8 mouse cellular contexts compared by ENCODE assay signal in genomic region chrX:37190755-37191104, GRCm38 (mm10). TPM values are rescaled to one million over a fixed set of nuclear protein-coding genes. Genes with fewer than 3 reads are reported as not detected.
DNase-seq lines count a peak whose midpoint lies in the region; ATAC-seq lines count a peak whose summit lies in the region.

No protein-coding gene starts in this region.

- H3K9ac ChIP-seq in neural tube, embryonic 11.5 days (ENCODE audit: low read length) = peak overlapping the region; percentile 32; the same call in 1 of the 2 replicates
- H3K9ac ChIP-seq in limb, embryonic 11.5 days (ENCODE audit: low read length) = peak overlapping the region; percentile 22; the same call in 1 of the 2 replicates
- H3K9ac ChIP-seq in stomach, embryonic 14.5 days (replicated peaks; ENCODE audit: low read depth, low read length) = peak overlapping the region; percentile 33; the same call in 1 of the 2 replicates

- H3K4me3 ChIP-seq in neural tube, embryonic 11.5 days (ENCODE audit: low read depth, low read length) = peak overlapping the region; percentile 53
- H3K4me3 ChIP-seq in limb, embryonic 11.5 days (ENCODE audit: low read depth, low read length) = peak overlapping the region; percentile 49
- H3K4me3 ChIP-seq in stomach, embryonic 14.5 days (ENCODE audit: low read depth, low read length) = peak overlapping the region; percentile 45

- H3K4me1 ChIP-seq in neural tube, embryonic 11.5 days (ENCODE audit: control insufficient read depth, insufficient read depth, low read length) = no peaks in the 10 kb centered on the region
- H3K4me1 ChIP-seq in limb, embryonic 11.5 days (ENCODE audit: control insufficient read depth, insufficient read depth, low read length) = no peaks in the 10 kb centered on the region
- H3K4me1 ChIP-seq in stomach, embryonic 14.5 days (ENCODE audit: control insufficient read depth, insufficient read depth, low read length) = no peaks in the 10 kb centered on the region

- H3K4me2 ChIP-seq in neural tube, embryonic 11.5 days (ENCODE audit: low read depth) = peak overlapping the region; percentile 53
- H3K4me2 ChIP-seq in limb, embryonic 11.5 days (ENCODE audit: low read depth, severe bottlenecking) = peak overlapping the region; percentile 52
- peak overlapping the region; percentile 49 for H3K4me2 ChIP-seq in stomach, embryonic 14.5 days (replicated peaks; ENCODE audit: low read depth, low read length)

- H3K27me3 ChIP-seq in neural tube, embryonic 11.5 days (ENCODE audit: control insufficient read depth, insufficient read depth, low read length) = no peaks in the 10 kb centered on the region
- H3K27me3 ChIP-seq in limb, embryonic 11.5 days (ENCODE audit: control insufficient read depth, insufficient read depth, low read length) = no peaks in the 10 kb centered on the region
- no peaks in the 10 kb centered on the region for H3K27me3 ChIP-seq in stomach, embryonic 14.5 days (ENCODE audit: control insufficient read depth, insufficient read depth, low read length)

- H3K9me3 ChIP-seq in neural tube, embryonic 11.5 days (ENCODE audit: control insufficient read depth, low read length) = no peaks in the 10 kb centered on the region
- H3K9me3 ChIP-seq in limb, embryonic 11.5 days (ENCODE audit: control insufficient read depth, low read length) = no peaks in the 10 kb centered on the region
- H3K9me3 ChIP-seq in stomach, embryonic 14.5 days (ENCODE audit: control insufficient read depth, low read depth, low read length) = no peaks in the 10 kb centered on the region

- 0 out of 2 replicates have a peak, but pooled peaks have one; percentile 20 for ATAC-seq in cerebellum, adult (ENCODE audit: insufficient number of reproducible peaks, low FRiP score, low TSS enrichment)
- no peak; the same call in 1 of the 2 replicates for ATAC-seq in neural tube, embryonic 11.5 days (ENCODE audit: insufficient read depth, low FRiP score, low TSS enrichment)
- ATAC-seq in limb, embryonic 11.5 days (ENCODE audit: insufficient number of reproducible peaks, low FRiP score, low TSS enrichment, low read depth) = no peak; the same call in 1 of the 2 replicates
- peak; percentile 57; the same call in 1 of the 2 replicates for ATAC-seq in stomach, embryonic 14.5 days (ENCODE audit: insufficient number of reproducible peaks, insufficient read depth, low FRiP score, low read depth)

- no peak overlapping the region for H3K27ac ChIP-seq in neural tube, embryonic 11.5 days (ENCODE audit: low read depth, low read length)
- H3K27ac ChIP-seq in limb, embryonic 11.5 days (replicated peaks; ENCODE audit: low read depth, low read length) = no peak overlapping the region
- no peak overlapping the region for H3K27ac ChIP-seq in stomach, embryonic 14.5 days (ENCODE audit: low read length)

- H3K36me3 ChIP-seq in neural tube, embryonic 11.5 days (ENCODE audit: control insufficient read depth, insufficient read depth, low read length) = no peaks in the 10 kb centered on the region
- H3K36me3 ChIP-seq in limb, embryonic 11.5 days (ENCODE audit: control insufficient read depth, insufficient read depth, low read length) = no peaks in the 10 kb centered on the region
- no peaks in the 10 kb centered on the region for H3K36me3 ChIP-seq in stomach, embryonic 14.5 days (ENCODE audit: control insufficient read depth, insufficient read depth, low read length)

- 26% methylated on average over 20 of the region's 20 CpGs for WGBS in neural tube, embryonic 11.5 days
- WGBS in limb, embryonic 11.5 days = 12% methylated on average over 20 of the region's 20 CpGs
- WGBS in stomach, embryonic 14.5 days = 21% methylated on average over 20 of the region's 20 CpGs

- DNase-seq in cerebellum, adult 11-12 months = no peak
- DNase-seq in neural tube, embryonic 11.5 days (ENCODE audit: low spot score) = no peak
- no peak for DNase-seq in neural tube, embryonic 10.5 days (ENCODE audit: extremely low spot score, low spot score)
- DNase-seq in limb, embryonic 11.5 days (ENCODE audit: low spot score) = peak; percentile 19
- DNase-seq in spleen, postnatal 10 days (ENCODE audit: low spot score in 2 of 2) = no peak
- DNase-seq in spleen, postnatal 36 days (ENCODE audit: low spot score in 2 of 2) = no peak

RNA-seq across cellular contexts. Expression of gene Ndufa1, which starts 0.2 kb away (rescaled TPM):
- polyA plus RNA-seq in neural tube, embryonic 11.5 days (2014; fragmentation: Nextera tagmentation; extraction: Ambion mirVana) = 440 and 446 TPM in 2 replicates
- 358 and 365 TPM in 2 replicates for polyA plus RNA-seq in limb, embryonic 11.5 days (2014; fragmentation: Nextera tagmentation; extraction: Ambion mirVana)
- polyA plus RNA-seq in stomach, embryonic 14.5 days (2014; fragmentation: Nextera tagmentation; extraction: Ambion mirVana) = 400 and 468 TPM in 2 replicates

RNA-seq across cellular contexts. Expression of gene Rnf113a1, which starts 0.3 kb away (rescaled TPM):
- 11.5 and 13.3 TPM in 2 replicates for polyA plus RNA-seq in neural tube, embryonic 11.5 days (2014; fragmentation: Nextera tagmentation; extraction: Ambion mirVana)
- 11.7 and 12.1 TPM in 2 replicates for polyA plus RNA-seq in limb, embryonic 11.5 days (2014; fragmentation: Nextera tagmentation; extraction: Ambion mirVana)
- polyA plus RNA-seq in stomach, embryonic 14.5 days (2014; fragmentation: Nextera tagmentation; extraction: Ambion mirVana) = 10.5 and 10.7 TPM in 2 replicates

RNA-seq across cellular contexts. Expression of gene Gm9, which starts 20.1 kb away (rescaled TPM):
- polyA plus RNA-seq in neural tube, embryonic 11.5 days (2014; fragmentation: Nextera tagmentation; extraction: Ambion mirVana) = not detected in 2 replicates
- not detected in 2 replicates for polyA plus RNA-seq in limb, embryonic 11.5 days (2014; fragmentation: Nextera tagmentation; extraction: Ambion mirVana)
- not detected in 2 replicates for polyA plus RNA-seq in stomach, embryonic 14.5 days (2014; fragmentation: Nextera tagmentation; extraction: Ambion mirVana)

RNA-seq across cellular contexts. Expression of gene Akap14, which starts 22.1 kb away (rescaled TPM):
- polyA plus RNA-seq in neural tube, embryonic 11.5 days (2014; fragmentation: Nextera tagmentation; extraction: Ambion mirVana) = 0.22 and 0.29 TPM in 2 replicates
- polyA plus RNA-seq in limb, embryonic 11.5 days (2014; fragmentation: Nextera tagmentation; extraction: Ambion mirVana) = 0.24 TPM in 1 of 2 replicates, not detected in the other
- polyA plus RNA-seq in stomach, embryonic 14.5 days (2014; fragmentation: Nextera tagmentation; extraction: Ambion mirVana) = 0.13 TPM in 1 of 2 replicates, not detected in the other

RNA-seq across cellular contexts. Expression of gene Rhox1, which starts 31.3 kb away (rescaled TPM):
- not detected in 2 replicates for polyA plus RNA-seq in neural tube, embryonic 11.5 days (2014; fragmentation: Nextera tagmentation; extraction: Ambion mirVana)
- not detected in 2 replicates for polyA plus RNA-seq in limb, embryonic 11.5 days (2014; fragmentation: Nextera tagmentation; extraction: Ambion mirVana)
- polyA plus RNA-seq in stomach, embryonic 14.5 days (2014; fragmentation: Nextera tagmentation; extraction: Ambion mirVana) = not detected in 2 replicates

Comparison
In these comparisons a context has a peak if more than half of its experiments do, and no peak if none do; other contexts are left out.
1. ATAC-seq: peak in cerebellum, adult (single experiment) and stomach, embryonic 14.5 days (single experiment); none in neural tube, embryonic 11.5 days (single experiment) and limb, embryonic 11.5 days (single experiment).
2. Peak in every context shown above with its lines, with median percentiles within 50 percentile points of each other: H3K4me2 ChIP-seq, H3K4me3 ChIP-seq and H3K9ac ChIP-seq.